Mouse (Mus musculus) thymus, adult 2 months (tissue): ENCODE measurements around the gene Atf6. TPM values are rescaled to one million over a fixed set of nuclear protein-coding genes. Genes with fewer than 3 reads are reported as not detected.

Source experiments
- DNase-seq: peaks from one replicate; pipeline ENCODE4 v3.0.0; 2021
- H3K27ac ChIP-seq: fragments of 200-500 bp; 2 replicates; pipeline ENCODE4 v1.5.1; 2012; ENCODE audit warnings: low read length, control low read depth; ENCODE audit not compliant: control insufficient read depth, insufficient read depth
- H3K27me3 ChIP-seq: fragments of 200-500 bp; 2 replicates; pipeline ENCODE4 v1.6.1; 2012; ENCODE audit warnings: mild to moderate bottlenecking, low read length, moderate library complexity, mixed read lengths; ENCODE audit not compliant: control insufficient read depth, insufficient read depth
- H3K36me3 ChIP-seq: fragments of 200-500 bp; 2 replicates; pipeline ENCODE4 v1.6.1; 2012; ENCODE audit warnings: mild to moderate bottlenecking, low read length, moderate library complexity; ENCODE audit not compliant: control insufficient read depth, insufficient read depth
- H3K4me1 ChIP-seq: fragments of 200-500 bp; replicated peaks from 2 replicates; pipeline ENCODE4 v1.6.1; 2012; ENCODE audit warnings: low read length; ENCODE audit not compliant: control insufficient read depth, insufficient read depth
- H3K4me3 ChIP-seq: fragments of 200-500 bp; 2 replicates; pipeline ENCODE4 v1.5.1; 2012; ENCODE audit warnings: mild to moderate bottlenecking, low read length, control low read depth, moderate library complexity; ENCODE audit not compliant: control insufficient read depth, insufficient read depth
- CTCF ChIP-seq: fragments of 200-500 bp; IDR thresholded peaks from 2 replicates; pipeline ENCODE4 v1.5.1; 2012; ENCODE audit warnings: mild to moderate bottlenecking, control low read depth, low read length, moderate library complexity, borderline replicate concordance; ENCODE audit not compliant: control insufficient read depth, poor library complexity, insufficient read depth; ENCODE audit errors: extremely low read depth
- POLR2A ChIP-seq: fragments of 200-500 bp; IDR thresholded peaks from 2 replicates; pipeline ENCODE4 v1.6.1; 2012; ENCODE audit warnings: mild to moderate bottlenecking, low read length, control low read depth, moderate library complexity; ENCODE audit not compliant: control insufficient read depth, poor library complexity, insufficient read depth; ENCODE audit errors: extremely low read depth
- WGBS: fragments of 180-500 bp; shearing (Covaris S2); methylation state at CpG from one replicate; pipeline ENCODE4 v1.1.7; 2018; 5-methylcytosine and 5-hydroxymethylcytosine counted together
- polyA plus RNA-seq: library from polyadenylated mRNA; depleted of rRNA; stranded (reverse); fragments of >200 nt; gene quantifications from 2 replicates; pipeline ENCODE4 v1.2.3, GENCODE M21; 2012

The Atf6 gene
- polyA plus RNA-seq, 1 experiment: 7.0 TPM

- H3K36me3 ChIP-seq: no peaks in the 10 kb centered on the region
- H3K4me3 ChIP-seq: no peak overlapping the region
- TF ChIP-seq POLR2A: no peak
- no peak for TF ChIP-seq CTCF
- no peak overlapping the region for H3K27ac ChIP-seq
- H3K4me1 ChIP-seq: no peaks in the 10 kb centered on the region
- H3K27me3 ChIP-seq: no peaks in the 10 kb centered on the region
- no peak for DNase-seq
- 94% methylated on average over 1 of the region's 1 CpGs for WGBS
Observed at GRCm38 (mm10) chr1:170829781-170830180, 37.8 kb downstream of the Atf6 start.

- TF ChIP-seq CTCF (no peak), POLR2A (no peak)
- 97% methylated on average over 6 of the region's 6 CpGs for WGBS
- Histone ChIP-seq H3K4me1 (no peaks in the 10 kb centered on the region), H3K4me3 (no peak overlapping the region), H3K27ac (no peak overlapping the region), H3K27me3 (no peaks in the 10 kb centered on the region), H3K36me3 (no peaks in the 10 kb centered on the region)
- no peak for DNase-seq
Observed at GRCm38 (mm10) chr1:170829344-170829743, 38.2 kb downstream of the Atf6 start.

- TF ChIP-seq CTCF (no peak), POLR2A (no peak)
- no peaks in the 10 kb centered on the region for H3K27me3 ChIP-seq
- 93% methylated on average over 14 of the region's 14 CpGs for WGBS
- no peak overlapping the region for H3K4me3 ChIP-seq
- no peak overlapping the region for H3K27ac ChIP-seq
- H3K4me1 ChIP-seq: peaks cover 14% of the 10 kb centered on the region
- DNase-seq: no peak
- no peaks in the 10 kb centered on the region for H3K36me3 ChIP-seq
Observed at GRCm38 (mm10) chr1:170820103-170820814, 47.3 kb downstream of the Atf6 start.

GRCm38 (mm10) chr1:170815287-170816004 is 52.1 kb downstream of the Atf6 start:
- no peak overlapping the region for H3K4me3 ChIP-seq
- TF ChIP-seq POLR2A (no peak), CTCF (no peak)
- WGBS: 97% methylated on average over 2 of the region's 2 CpGs
- H3K27ac ChIP-seq: no peak overlapping the region
- DNase-seq: no peak
- H3K36me3 ChIP-seq: no peaks in the 10 kb centered on the region
- H3K4me1 ChIP-seq: peaks cover 12% of the 10 kb centered on the region
- H3K27me3 ChIP-seq: no peaks in the 10 kb centered on the region

- Histone ChIP-seq H3K27me3 (no peaks in the 10 kb centered on the region), H3K36me3 (no peaks in the 10 kb centered on the region), H3K4me3 (no peak overlapping the region), H3K4me1 (no peaks in the 10 kb centered on the region), H3K27ac (no peak overlapping the region)
- TF ChIP-seq CTCF: no peak
- no peak for TF ChIP-seq POLR2A
- DNase-seq: no peak
- 95% methylated on average over 5 of the region's 5 CpGs for WGBS
Observed at GRCm38 (mm10) chr1:170812822-170813221, 54.7 kb downstream of the Atf6 start.

GRCm38 (mm10) chr1:170807600-170808270 is 59.8 kb downstream of the Atf6 start:
- no peak for TF ChIP-seq POLR2A
- TF ChIP-seq CTCF: no peak
- H3K27me3 ChIP-seq: no peaks in the 10 kb centered on the region
- DNase-seq: no peak
- no peaks in the 10 kb centered on the region for H3K36me3 ChIP-seq
- 96% methylated on average over 2 of the region's 2 CpGs for WGBS
- H3K4me3 ChIP-seq: no peak overlapping the region
- H3K4me1 ChIP-seq: no peaks in the 10 kb centered on the region
- no peak overlapping the region for H3K27ac ChIP-seq

- Histone ChIP-seq H3K4me1 (peaks cover 6% of the 10 kb centered on the region), H3K27ac (no peak overlapping the region), H3K27me3 (no peaks in the 10 kb centered on the region), H3K36me3 (no peaks in the 10 kb centered on the region), H3K4me3 (no peak overlapping the region)
- DNase-seq: no peak
- 94% methylated on average over 11 of the region's 11 CpGs for WGBS
- TF ChIP-seq CTCF (no peak), POLR2A (no peak)
Observed at GRCm38 (mm10) chr1:170804721-170805120, 62.9 kb downstream of the Atf6 start.
